Mouse (Mus musculus) spleen, postnatal 10 days (tissue): Measurements from ENCODE around the gene Olfr1288.

ENCODE experiments used
- DNase-seq, 2 experiments: peaks; one replicate each; pipeline ENCODE4 v3.0.0; 2021 to 2022; ENCODE audit warnings: low spot score in 2 of 2

The Olfr1288 gene

DNA sequence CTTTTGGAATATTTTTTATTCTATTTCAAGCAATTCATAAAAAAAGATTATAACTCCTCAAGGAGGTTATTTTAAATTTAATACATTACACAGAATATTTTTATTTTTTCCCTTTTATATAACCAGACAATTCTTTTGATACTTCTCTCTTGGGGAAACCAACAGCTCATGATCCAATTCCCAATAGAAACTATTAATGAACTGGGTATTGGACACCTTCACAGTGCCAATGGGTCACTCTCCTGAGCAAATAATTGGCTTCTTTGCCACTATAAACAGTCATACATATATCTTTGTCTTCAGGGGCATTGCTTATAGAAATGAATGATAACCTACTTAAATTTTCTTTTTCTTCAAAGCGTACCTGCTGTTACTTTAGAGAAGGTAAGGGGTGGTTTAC lies at the start of gene Olfr1288:
Gene Olfr1288 (plus strand): TSS at position 301 of the 400 bp plus-strand sequence.
- DNase-seq: no peak

GRCm38 (mm10) chr2:111448842-111449241 lies 25.1 kb upstream of the Olfr1288 start, which contains the start of gene Olfr1287:
TSS of gene Olfr1287 (plus strand) at chr2:111449142.
- DNase-seq: no peak

DNA sequence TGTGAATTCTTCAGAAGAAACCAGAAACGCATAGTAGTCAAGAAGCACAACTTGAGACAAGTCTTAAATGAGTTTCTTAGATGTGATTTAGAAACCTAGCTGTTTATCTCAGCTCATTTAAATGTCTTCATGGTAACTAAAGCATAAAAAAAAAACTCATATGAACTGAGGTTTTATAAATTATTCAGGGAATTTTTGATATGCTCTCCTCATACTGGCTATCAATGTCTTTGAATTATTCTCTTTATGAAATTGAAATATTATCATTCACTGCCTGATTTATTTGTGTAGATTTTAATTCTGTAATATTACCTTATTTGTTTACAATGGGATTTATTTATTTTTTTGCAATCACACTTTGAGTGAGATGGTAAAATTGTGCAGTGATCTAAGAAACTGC lies 6.6 kb downstream of the Olfr1288 start, which contains the start of gene Olfr1289:
Gene Olfr1289 (plus strand): TSS at position 301 of the 400 bp plus-strand sequence.
- no peak for DNase-seq

DNA sequence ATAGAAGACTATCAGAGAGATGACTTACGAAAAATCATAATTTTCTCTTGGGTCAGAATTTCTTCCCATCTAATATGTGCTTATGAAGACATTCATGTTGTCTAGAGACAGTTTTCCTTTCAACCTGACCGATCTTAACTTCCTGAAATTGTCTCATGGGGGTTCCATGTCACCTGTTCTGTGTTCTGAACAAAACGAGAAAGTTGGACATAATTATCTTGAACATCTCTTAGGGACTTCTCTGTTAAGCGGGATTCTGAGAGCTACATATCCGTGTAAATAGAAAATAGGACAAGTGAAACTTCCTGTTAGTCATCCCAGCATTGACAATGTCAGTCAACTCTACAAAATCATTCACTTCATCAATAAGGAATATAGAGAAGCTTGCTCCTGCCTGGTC lies 19.8 kb downstream of the Olfr1288 start, which contains the start of gene Olfr1290:
Gene Olfr1290 (minus strand): TSS at position 101 of the 400 bp plus-strand sequence.
- DNase-seq: no peak

DNA sequence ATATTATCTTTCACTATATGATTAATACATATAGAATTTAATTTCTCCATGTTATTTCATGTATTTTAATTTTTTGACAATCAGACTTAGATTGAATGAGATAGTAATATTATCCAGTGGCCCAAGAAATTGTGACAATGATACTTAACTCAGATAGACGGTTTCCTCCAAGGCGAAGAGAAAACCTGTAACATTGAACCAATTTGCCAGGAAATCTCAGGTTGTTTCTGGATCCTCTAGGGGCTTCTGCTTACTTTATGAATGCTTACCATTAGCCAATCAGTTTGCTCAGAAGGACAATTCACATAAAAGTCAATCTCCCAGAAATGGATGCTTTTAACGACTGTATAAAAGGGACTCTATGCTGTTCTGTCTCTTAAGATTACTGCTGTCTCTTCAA lies 23.0 kb downstream of the Olfr1288 start, which contains the start of gene Olfr1291-ps1:
Gene Olfr1291-ps1 (plus strand): TSS at position 301 of the 400 bp plus-strand sequence.
- no peak for DNase-seq

GRCm38 (mm10) chr2:111517451-111517850 lies 43.5 kb downstream of the Olfr1288 start:
- no peak for DNase-seq

GRCm38 (mm10) chr2:111524903-111525302 lies 51.0 kb downstream of the Olfr1288 start, which contains the start of gene Olfr1293-ps:
TSS of gene Olfr1293-ps (plus strand) at chr2:111525203.
- DNase-seq: no peak
